Mouse (Mus musculus): ENCODE results near the gene Rbmxl1. TPM values are rescaled to one million over a fixed set of nuclear protein-coding genes. Genes with fewer than 3 reads are reported as not detected.
"Not testable (repeated sequence)": the region's sequence is repeated elsewhere in the genome, so short reads cannot be mapped to it uniquely, and the experiment has no call there.

Gene Rbmxl1
- polyA plus RNA-seq (2014; fragmentation: Nextera tagmentation; extraction: Ambion mirVana), result 186 and 194 TPM in 2 replicates

DNA sequence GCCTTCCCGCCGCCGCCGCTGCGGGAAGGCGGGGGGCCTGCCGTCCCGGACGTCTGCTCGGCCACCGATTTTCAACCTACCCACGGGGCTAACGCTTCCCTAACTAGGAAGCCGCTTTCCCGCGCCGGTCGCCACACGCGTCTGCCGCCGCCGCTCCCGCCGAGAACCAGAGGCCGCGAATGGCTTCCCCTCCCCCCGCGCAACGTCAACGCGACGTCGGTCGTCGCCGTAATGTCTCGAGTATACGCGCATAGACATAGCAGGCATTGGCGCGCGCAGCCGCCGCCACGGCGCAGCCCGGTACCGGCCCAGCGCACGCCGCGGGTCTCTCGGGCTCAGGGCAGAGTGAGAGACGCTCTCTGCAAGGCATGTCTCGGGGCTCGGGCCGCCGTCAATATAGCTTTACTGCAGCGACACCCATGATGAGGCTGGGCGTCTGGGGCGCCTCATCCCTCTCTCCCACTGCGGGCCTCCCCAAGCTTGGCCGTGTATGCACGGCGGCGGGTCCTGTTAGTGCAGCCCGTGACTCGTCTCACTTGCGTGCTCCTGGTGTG, at the start of gene Rbmxl1:
TSS of gene Rbmxl1 (minus strand) at position 180 of the 554 bp plus-strand sequence.
- Histone ChIP-seq H3K36me3 (ENCODE audit: control insufficient read depth, insufficient read depth, low read length) (0 out of 2 replicates have a peak, but pooled peaks cover 5% of the 10 kb centered on the region), H3K9me3 (replicated peaks; ENCODE audit: control insufficient read depth, low read length) (no peaks in the 10 kb centered on the region), H3K9ac (ENCODE audit: low read depth, low read length) (peak within 1 kb of the TSS; percentile 97), H3K4me1 (ENCODE audit: control insufficient read depth, insufficient read depth, low read length) (peaks cover 9% of the 10 kb centered on the region), H3K27ac (ENCODE audit: low read depth, low read length) (peak within 1 kb of the TSS; percentile 95), H3K27me3 (ENCODE audit: control insufficient read depth, insufficient read depth, low read length) (no peaks in the 10 kb centered on the region), H3K4me3 (ENCODE audit: low read depth, low read length) (peak within 1 kb of the TSS; percentile 93), H3K4me2 (peak within 1 kb of the TSS; percentile 96)
- WGBS (ENCODE audit: insufficient replicate concordance), result under 1% methylated on average over 62 of the region's 70 CpGs
- ATAC-seq (replicated peaks; ENCODE audit: insufficient number of reproducible peaks, low FRiP score, low TSS enrichment), result peak; percentile 88

DNA sequence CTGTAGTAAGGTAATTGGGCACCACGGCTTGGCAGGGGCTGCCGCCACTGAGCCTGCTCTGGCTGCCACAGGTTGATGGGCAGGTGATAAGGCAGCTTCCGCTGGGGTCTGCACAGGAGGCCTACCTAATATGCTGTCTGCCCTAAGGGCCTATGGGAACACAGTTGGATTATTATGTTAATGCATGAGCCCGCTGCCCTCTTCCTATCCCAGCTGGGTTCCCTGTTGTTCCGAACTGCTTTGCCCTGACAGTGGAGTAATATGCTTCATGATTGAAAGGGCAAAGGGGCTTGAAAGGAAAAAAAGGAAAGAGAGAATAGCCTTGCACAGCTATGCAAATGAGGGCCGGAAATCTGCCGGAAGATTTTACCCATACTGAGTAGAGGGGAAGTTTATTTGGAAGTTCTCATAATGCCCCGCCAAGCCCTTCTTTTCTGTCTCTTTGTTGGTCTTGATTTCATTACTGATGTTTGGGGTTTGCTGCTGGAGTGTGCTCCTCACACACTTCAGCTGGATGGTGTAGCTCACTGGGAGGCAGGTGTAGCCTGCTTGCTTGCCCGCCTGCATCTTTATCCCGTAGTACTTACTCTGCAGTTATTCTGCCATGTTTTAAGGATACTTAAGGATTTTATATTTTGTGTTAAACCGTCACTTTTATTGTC, 48.2 kb upstream of the Rbmxl1 start:
- Histone ChIP-seq H3K36me3 (ENCODE audit: control insufficient read depth, insufficient read depth, low read length) (no peaks in the 10 kb centered on the region), H3K27me3 (ENCODE audit: control insufficient read depth, insufficient read depth, low read length) (no peaks in the 10 kb centered on the region), H3K4me1 (ENCODE audit: control insufficient read depth, insufficient read depth, low read length) (no peaks in the 10 kb centered on the region), H3K4me3 (ENCODE audit: low read depth, low read length) (no peak overlapping the region), H3K9me3 (replicated peaks; ENCODE audit: control insufficient read depth, low read length) (peaks cover 3% of the 10 kb centered on the region; the same call in 1 of the 2 replicates), H3K27ac (ENCODE audit: low read depth, low read length) (no peak overlapping the region), H3K9ac (ENCODE audit: low read depth, low read length) (no peak overlapping the region), H3K4me2 (no peak overlapping the region)
- 72% methylated on average over 11 of the region's 11 CpGs for WGBS (ENCODE audit: insufficient replicate concordance)
- no peak for ATAC-seq (replicated peaks; ENCODE audit: insufficient number of reproducible peaks, low FRiP score, low TSS enrichment)

DNA sequence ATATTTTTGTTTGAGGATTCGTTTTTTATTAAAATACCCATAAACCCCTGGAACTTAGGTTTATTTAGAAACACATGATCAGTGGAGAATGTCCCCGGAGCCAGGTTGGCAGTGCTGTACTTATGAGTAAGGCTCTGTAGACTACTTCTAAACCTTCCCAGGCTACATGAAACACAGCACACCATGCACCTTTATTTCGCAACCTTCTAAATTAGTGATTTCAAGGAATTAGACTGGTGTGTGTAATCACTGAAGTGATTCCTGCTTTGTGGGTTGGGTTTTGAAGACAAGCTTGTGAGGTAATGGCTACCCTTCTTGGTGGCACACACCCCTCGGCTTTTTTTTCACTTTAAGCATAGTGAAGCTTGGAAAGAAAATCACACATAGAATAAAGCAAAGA, 47.1 kb upstream of the Rbmxl1 start:
- 85% methylated on average over 4 of the region's 4 CpGs for WGBS (ENCODE audit: insufficient replicate concordance)
- Histone ChIP-seq H3K9ac (ENCODE audit: low read depth, low read length) (no peak overlapping the region), H3K27me3 (ENCODE audit: control insufficient read depth, insufficient read depth, low read length) (no peaks in the 10 kb centered on the region), H3K4me2 (no peak overlapping the region), H3K9me3 (replicated peaks; ENCODE audit: control insufficient read depth, low read length) (no peaks in the 10 kb centered on the region), H3K27ac (ENCODE audit: low read depth, low read length) (no peak overlapping the region), H3K4me3 (ENCODE audit: low read depth, low read length) (no peak overlapping the region), H3K4me1 (ENCODE audit: control insufficient read depth, insufficient read depth, low read length) (peaks cover 1% of the 10 kb centered on the region; the same call in 1 of the 2 replicates), H3K36me3 (ENCODE audit: control insufficient read depth, insufficient read depth, low read length) (no peaks in the 10 kb centered on the region)
- no peak for ATAC-seq (replicated peaks; ENCODE audit: insufficient number of reproducible peaks, low FRiP score, low TSS enrichment)

DNA sequence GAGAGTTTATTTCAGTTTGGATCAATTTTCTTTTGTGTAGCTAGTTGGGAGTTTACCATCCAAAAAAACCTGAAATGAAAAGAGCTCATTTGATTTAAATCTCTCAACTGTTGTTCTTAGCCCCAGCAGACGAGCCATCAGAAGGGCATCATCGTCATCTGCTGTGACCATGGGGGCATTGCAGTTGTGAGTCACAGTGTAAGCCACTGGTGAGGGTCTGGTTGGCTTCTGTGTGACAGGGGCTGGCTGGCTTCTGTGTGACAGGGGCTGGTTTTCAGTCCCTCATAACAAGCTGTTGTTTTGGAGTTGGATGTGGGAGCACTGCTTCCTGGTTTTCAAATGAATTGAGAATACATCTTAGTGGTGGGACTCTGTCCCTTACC, 42.0 kb upstream of the Rbmxl1 start:
- Histone ChIP-seq H3K36me3 (ENCODE audit: control insufficient read depth, insufficient read depth, low read length) (no peaks in the 10 kb centered on the region), H3K4me3 (ENCODE audit: low read depth, low read length) (no peak overlapping the region), H3K4me2 (no peak overlapping the region), H3K27ac (ENCODE audit: low read depth, low read length) (no peak overlapping the region), H3K9ac (ENCODE audit: low read depth, low read length) (no peak overlapping the region), H3K4me1 (ENCODE audit: control insufficient read depth, insufficient read depth, low read length) (peaks cover 19% of the 10 kb centered on the region), H3K27me3 (ENCODE audit: control insufficient read depth, insufficient read depth, low read length) (no peaks in the 10 kb centered on the region), H3K9me3 (replicated peaks; ENCODE audit: control insufficient read depth, low read length) (no peaks in the 10 kb centered on the region)
- 62% methylated on average over 2 of the region's 2 CpGs for WGBS (ENCODE audit: insufficient replicate concordance)
- no peak for ATAC-seq (replicated peaks; ENCODE audit: insufficient number of reproducible peaks, low FRiP score, low TSS enrichment)

DNA sequence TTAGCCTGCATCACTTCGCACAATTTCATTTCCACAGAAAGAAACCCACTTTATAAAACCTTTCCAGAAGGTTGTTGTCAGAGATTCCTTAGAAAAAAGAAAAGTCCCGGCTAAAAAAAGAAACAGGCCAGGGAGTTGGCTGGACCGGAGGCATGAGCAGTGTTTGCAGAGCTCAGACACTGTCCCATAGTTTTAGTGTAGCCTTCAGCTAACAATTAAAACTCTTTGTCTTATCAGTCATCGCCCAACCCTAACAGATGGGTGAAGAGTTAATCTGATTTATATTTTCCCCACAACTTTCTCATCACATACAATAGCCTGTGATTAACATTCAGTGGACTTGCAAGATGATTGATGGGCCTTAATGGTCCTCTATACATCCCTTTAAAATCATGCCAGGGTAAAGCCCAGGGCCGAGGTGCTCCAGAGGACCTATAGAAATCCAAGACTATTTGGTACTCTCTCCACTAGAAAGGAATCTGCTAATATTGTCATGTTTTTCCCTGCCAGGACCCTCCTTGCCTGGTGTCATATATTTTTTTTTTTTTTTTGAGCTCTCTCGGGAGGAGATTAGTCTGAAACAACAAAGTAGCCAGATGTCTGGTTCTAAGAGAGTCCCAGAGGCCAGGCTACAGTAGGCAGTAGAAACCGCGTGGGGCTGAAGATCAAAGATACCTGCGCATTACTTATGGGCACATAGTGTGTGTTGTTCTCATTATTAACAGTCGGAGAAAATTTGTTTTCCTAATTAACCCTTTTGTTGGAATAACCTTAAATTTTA, 41.5 kb upstream of the Rbmxl1 start:
- Histone ChIP-seq H3K4me3 (ENCODE audit: low read depth, low read length) (no peak overlapping the region), H3K4me1 (ENCODE audit: control insufficient read depth, insufficient read depth, low read length) (peaks cover 21% of the 10 kb centered on the region), H3K4me2 (peak overlapping the region; percentile 5; the same call in 1 of the 2 replicates), H3K36me3 (ENCODE audit: control insufficient read depth, insufficient read depth, low read length) (no peaks in the 10 kb centered on the region), H3K27ac (ENCODE audit: low read depth, low read length) (no peak overlapping the region), H3K9me3 (replicated peaks; ENCODE audit: control insufficient read depth, low read length) (no peaks in the 10 kb centered on the region), H3K27me3 (ENCODE audit: control insufficient read depth, insufficient read depth, low read length) (no peaks in the 10 kb centered on the region), H3K9ac (ENCODE audit: low read depth, low read length) (no peak overlapping the region)
- no peak for ATAC-seq (replicated peaks; ENCODE audit: insufficient number of reproducible peaks, low FRiP score, low TSS enrichment)
- WGBS (ENCODE audit: insufficient replicate concordance), result 51% methylated on average over 10 of the region's 10 CpGs

DNA sequence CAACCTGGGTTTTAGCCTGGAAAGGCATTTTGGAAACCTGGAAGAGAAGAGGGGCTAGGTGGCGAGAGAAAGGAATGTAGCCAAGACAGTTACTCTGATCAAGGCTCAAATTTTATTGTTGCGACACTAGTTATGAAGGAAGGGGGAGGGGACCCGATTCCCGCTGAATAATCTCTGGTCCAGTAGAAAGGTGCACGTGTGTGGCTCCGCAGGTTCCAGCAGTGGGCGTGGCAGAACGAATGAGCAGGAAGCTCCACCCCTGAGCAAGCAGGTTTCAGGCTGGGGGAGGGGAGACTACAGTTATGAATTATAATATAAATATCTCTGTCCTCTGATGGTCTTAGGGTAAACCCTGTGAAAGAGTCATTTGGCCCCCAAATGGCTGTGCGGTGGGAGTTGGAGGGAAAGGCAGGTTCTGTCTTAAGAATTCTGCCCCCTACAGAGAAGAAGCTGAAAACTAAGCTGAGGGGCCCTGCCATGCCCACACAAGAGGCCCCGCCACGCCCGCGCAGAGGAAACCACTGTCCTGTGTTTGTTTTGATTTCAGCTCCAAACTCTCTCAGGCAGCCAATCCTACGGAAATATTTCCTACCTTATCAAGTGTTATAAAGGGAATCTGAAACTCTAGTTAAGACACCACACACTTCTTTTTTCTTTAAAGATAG, 36.6 kb upstream of the Rbmxl1 start:
- H3K4me2 ChIP-seq; H3K9me3 ChIP-seq (replicated peaks; ENCODE audit: control insufficient read depth, low read length); H3K27ac ChIP-seq (ENCODE audit: low read depth, low read length); ATAC-seq (replicated peaks; ENCODE audit: insufficient number of reproducible peaks, low FRiP score, low TSS enrichment); H3K27me3 ChIP-seq (ENCODE audit: control insufficient read depth, insufficient read depth, low read length); H3K4me3 ChIP-seq (ENCODE audit: low read depth, low read length); H3K36me3 ChIP-seq (ENCODE audit: control insufficient read depth, insufficient read depth, low read length); H3K9ac ChIP-seq (ENCODE audit: low read depth, low read length): not testable (repeated sequence)
- WGBS (ENCODE audit: insufficient replicate concordance), result 26% methylated on average over 7 of the region's 14 CpGs
- peaks cover 16% of the 10 kb centered on the region for H3K4me1 ChIP-seq (ENCODE audit: control insufficient read depth, insufficient read depth, low read length)

DNA sequence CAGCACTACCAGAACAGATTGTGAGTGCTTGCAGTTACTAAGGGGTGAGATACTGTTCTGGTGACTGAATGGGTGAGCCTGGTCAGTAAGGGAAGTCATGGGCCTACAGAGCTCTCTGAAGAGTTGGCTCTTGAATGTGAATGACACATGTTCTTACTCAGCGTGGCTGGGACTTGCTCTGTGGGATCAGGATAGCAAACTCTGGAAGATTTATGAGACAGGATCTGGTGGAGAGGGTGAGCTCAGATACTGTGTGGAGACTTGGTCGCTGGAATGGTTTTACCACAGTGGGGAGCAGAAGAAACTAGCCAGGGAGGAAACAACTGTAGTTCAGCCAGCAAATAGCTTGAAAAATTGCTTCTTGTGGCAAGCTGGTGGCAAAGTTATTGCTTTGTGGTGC, 35.8 kb upstream of the Rbmxl1 start:
- no peak overlapping the region for H3K4me2 ChIP-seq
- H3K4me1 ChIP-seq (ENCODE audit: control insufficient read depth, insufficient read depth, low read length), result peaks cover 11% of the 10 kb centered on the region
- H3K4me3 ChIP-seq (ENCODE audit: low read depth, low read length), result no peak overlapping the region
- H3K27ac ChIP-seq (ENCODE audit: low read depth, low read length), result no peak overlapping the region
- H3K36me3 ChIP-seq (ENCODE audit: control insufficient read depth, insufficient read depth, low read length), result peaks cover 4% of the 10 kb centered on the region; the same call in 1 of the 2 replicates
- WGBS (ENCODE audit: insufficient replicate concordance), result 58% methylated on average over 2 of the region's 2 CpGs
- no peaks in the 10 kb centered on the region for H3K9me3 ChIP-seq (replicated peaks; ENCODE audit: control insufficient read depth, low read length)
- no peak overlapping the region for H3K9ac ChIP-seq (ENCODE audit: low read depth, low read length)
- ATAC-seq (replicated peaks; ENCODE audit: insufficient number of reproducible peaks, low FRiP score, low TSS enrichment), result no peak
- no peaks in the 10 kb centered on the region for H3K27me3 ChIP-seq (ENCODE audit: control insufficient read depth, insufficient read depth, low read length)

DNA sequence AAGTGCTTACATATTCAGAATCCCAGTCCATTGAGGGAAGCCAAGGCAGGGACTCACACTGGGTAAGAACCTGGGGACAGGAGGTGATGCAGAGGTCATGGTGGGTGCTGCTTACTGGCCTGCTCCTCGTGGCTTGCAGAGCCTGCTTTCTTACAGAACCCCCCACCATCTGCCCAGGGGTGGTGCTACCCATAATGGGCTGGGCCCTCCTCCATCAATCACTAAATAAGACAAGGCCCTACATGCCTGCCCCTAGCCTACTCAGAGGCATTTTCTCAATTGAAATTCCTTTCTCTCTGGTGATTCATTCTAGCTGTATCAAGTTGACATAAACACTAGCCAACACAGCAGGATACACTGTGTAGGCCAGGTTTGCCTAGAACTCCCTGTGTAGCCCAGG, 34.9 kb upstream of the Rbmxl1 start:
- Histone ChIP-seq H3K36me3 (ENCODE audit: control insufficient read depth, insufficient read depth, low read length) (peaks cover 4% of the 10 kb centered on the region; the same call in 1 of the 2 replicates), H3K4me2 (no peak overlapping the region), H3K27me3 (ENCODE audit: control insufficient read depth, insufficient read depth, low read length) (no peaks in the 10 kb centered on the region), H3K27ac (ENCODE audit: low read depth, low read length) (no peak overlapping the region), H3K4me3 (ENCODE audit: low read depth, low read length) (no peak overlapping the region), H3K4me1 (ENCODE audit: control insufficient read depth, insufficient read depth, low read length) (peaks cover 11% of the 10 kb centered on the region), H3K9ac (ENCODE audit: low read depth, low read length) (no peak overlapping the region), H3K9me3 (replicated peaks; ENCODE audit: control insufficient read depth, low read length) (no peaks in the 10 kb centered on the region)
- 31% methylated on average over 1 of the region's 1 CpGs for WGBS (ENCODE audit: insufficient replicate concordance)
- ATAC-seq (replicated peaks; ENCODE audit: insufficient number of reproducible peaks, low FRiP score, low TSS enrichment), result no peak

All from heart, embryonic 11.5 days (tissue).